Mouse (Mus musculus): ENCODE data around the gene Vmn1r220.
"Not testable (repeated sequence)": the region's sequence is repeated elsewhere in the genome, so short reads cannot be mapped to it uniquely, and the experiment has no call there.

DNA sequence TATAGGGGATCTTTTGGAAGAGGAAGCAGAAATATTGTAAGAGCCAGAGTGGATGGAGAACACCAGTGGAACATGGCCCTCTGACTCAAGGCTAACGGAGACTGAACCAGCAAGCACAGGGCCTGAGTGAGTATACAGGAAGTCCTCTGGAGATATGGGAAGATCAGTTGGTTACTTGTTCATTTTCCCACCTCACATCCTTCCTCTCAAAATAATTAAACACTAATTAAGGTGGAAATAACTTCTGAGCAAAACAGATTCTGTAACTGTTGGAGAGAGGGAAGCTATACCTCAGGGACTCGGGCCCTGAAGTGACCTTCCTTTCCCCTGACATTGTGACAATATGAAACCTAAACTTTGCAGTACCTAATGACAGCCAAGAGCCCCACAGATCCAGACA lies 26.1 kb upstream of the Vmn1r220 start, which contains the start of gene Vmn1r221:
- TF ChIP-seq CTCF (IDR thresholded peaks at IDR 0.05; ENCODE audit: low read depth, low read length); POLR2A (IDR thresholded peaks at IDR 0.05; ENCODE audit: borderline replicate concordance, low read depth, low read length): not testable (repeated sequence)
